Mouse (Mus musculus) stomach, postnatal 0 days (tissue): Measurements from ENCODE around the gene Lmod3.

ENCODE experiments used
- CTCF ChIP-seq: IDR thresholded peaks from 2 replicates; pipeline ENCODE4 v1.5.1; 2016; ENCODE audit warnings: antibody characterized with exemption, low read depth, mild to moderate bottlenecking, moderate library complexity
- EP300 ChIP-seq: optimal IDR thresholded peaks from 2 replicates; pipeline ENCODE3; 2016; ENCODE audit warnings: antibody characterized with exemption

GRCm38 (mm10) chr6:97208406-97208805 lies 44.2 kb downstream of the Lmod3 start:
- TF ChIP-seq CTCF (no peak), EP300 (no peak)
